Mouse (Mus musculus) intestine, embryonic 16.5 days (tissue): ENCODE results near the gene Cfdp1. TPM values are rescaled to one million over a fixed set of nuclear protein-coding genes. Genes with fewer than 3 reads are reported as not detected.
A peak's percentile ranks its signal among the peaks of the same experiment; 100 is the strongest.

Experiments used
- ATAC-seq: fragments of 200-750 bp; cut with Nextera tagmentation; 2 replicates; pipeline ENCODE4 v1.8.0; 2017; ENCODE audit warnings: moderate TSS enrichment, moderate library complexity
- H3K27ac ChIP-seq: fragments of 300-500 bp; sonication (generic); 2 replicates; pipeline ENCODE4 v1.5.1; 2014; ENCODE audit warnings: mild to moderate bottlenecking, low read length
- H3K27me3 ChIP-seq: fragments of 300-500 bp; sonication (generic); replicated peaks from 2 replicates; pipeline ENCODE4 v1.6.1; 2014; ENCODE audit warnings: low read length, control low read depth, mixed read lengths; ENCODE audit not compliant: control insufficient read depth, insufficient read depth
- H3K36me3 ChIP-seq: fragments of 300-500 bp; sonication (generic); 2 replicates; pipeline ENCODE4 v1.6.1; 2014; ENCODE audit warnings: low read length, control low read depth; ENCODE audit not compliant: control insufficient read depth, insufficient read depth
- H3K4me1 ChIP-seq: fragments of 300-500 bp; sonication (generic); 2 replicates; pipeline ENCODE4 v1.6.1; 2014; ENCODE audit warnings: low read length, control low read depth, mixed read lengths; ENCODE audit not compliant: control insufficient read depth, insufficient read depth
- H3K4me2 ChIP-seq: fragments of 300-500 bp; sonication (generic); 2 replicates; pipeline ENCODE4 v1.6.1; 2014; ENCODE audit warnings: low read depth, low read length, control low read depth
- H3K4me3 ChIP-seq: fragments of 300-500 bp; sonication (generic); 2 replicates; pipeline ENCODE4 v1.5.1; 2014; ENCODE audit warnings: mild to moderate bottlenecking, low read length
- H3K9ac ChIP-seq: fragments of 300-500 bp; sonication (generic); 2 replicates; pipeline ENCODE4 v1.6.1; 2014; ENCODE audit warnings: low read depth, low read length
- H3K9me3 ChIP-seq: fragments of 300-500 bp; sonication (generic); 2 replicates; pipeline ENCODE4 v1.6.1; 2016; ENCODE audit warnings: low read length, control low read depth; ENCODE audit not compliant: control insufficient read depth
- WGBS: fragments of 180-500 bp; shearing (Covaris S2); extraction: QIAGEN DNeasy Blood & Tissue Kit; methylation state at CpG from one replicate; pipeline ENCODE4 v1.1.7; 2014; 5-methylcytosine and 5-hydroxymethylcytosine counted together
- polyA plus RNA-seq: library from polyadenylated mRNA; unstranded; fragments of >200 nt; fragmentation: Nextera tagmentation; extraction: Ambion mirVana; gene quantifications from 2 replicates; pipeline ENCODE4 v1.2.1, GENCODE M21; 2015

Gene Cfdp1
- polyA plus RNA-seq, 1 experiment from 2014 or later, result 179 TPM

- H3K27me3 ChIP-seq, result peaks cover 21% of the 10 kb centered on the region
- H3K36me3 ChIP-seq, result no peaks in the 10 kb centered on the region
- ATAC-seq, result no peak
- no peak overlapping the region for H3K4me3 ChIP-seq
- WGBS, result 89% methylated on average over 1 of the region's 1 CpGs
- H3K27ac ChIP-seq, result no peak overlapping the region
- H3K4me1 ChIP-seq, result peaks cover 7% of the 10 kb centered on the region
- no peak overlapping the region for H3K4me2 ChIP-seq
- H3K9me3 ChIP-seq, result no peaks in the 10 kb centered on the region
- H3K9ac ChIP-seq, result no peak overlapping the region
These were observed 33.4 kb upstream of the Cfdp1 start for GRCm38 (mm10) chr8:111887479-111887878.

DNA sequence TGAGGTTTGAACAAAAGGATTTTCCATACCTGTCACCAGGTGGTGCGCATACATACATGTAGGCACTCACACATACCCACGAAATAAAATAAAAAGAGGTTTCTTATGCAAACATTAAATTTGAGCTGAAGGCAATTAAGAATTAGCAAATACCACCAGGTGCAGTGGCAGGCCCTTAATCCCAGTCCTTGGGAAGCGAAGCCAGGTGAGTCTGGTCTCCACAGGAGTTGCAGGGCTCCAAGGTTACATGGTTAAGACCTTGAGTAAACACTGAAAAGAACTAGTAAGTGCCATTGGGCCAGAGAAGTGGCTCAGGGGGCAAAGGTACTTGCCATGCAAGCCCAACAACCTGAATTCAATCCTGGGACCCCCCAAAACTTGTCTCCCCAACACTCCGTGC is 29.5 kb upstream of the Cfdp1 start:
- no peaks in the 10 kb centered on the region; the same call in 1 of the 2 replicates for H3K4me1 ChIP-seq
- no peak overlapping the region for H3K27ac ChIP-seq
- H3K9ac ChIP-seq, result no peak overlapping the region
- no peak overlapping the region for H3K4me2 ChIP-seq
- no peaks in the 10 kb centered on the region for H3K27me3 ChIP-seq
- ATAC-seq, result 0 out of 2 replicates have a peak, but pooled peaks have one; percentile 36
- no peaks in the 10 kb centered on the region for H3K9me3 ChIP-seq
- no peak overlapping the region for H3K4me3 ChIP-seq
- H3K36me3 ChIP-seq, result no peaks in the 10 kb centered on the region
- WGBS, result 76% methylated on average over 4 of the region's 4 CpGs

DNA sequence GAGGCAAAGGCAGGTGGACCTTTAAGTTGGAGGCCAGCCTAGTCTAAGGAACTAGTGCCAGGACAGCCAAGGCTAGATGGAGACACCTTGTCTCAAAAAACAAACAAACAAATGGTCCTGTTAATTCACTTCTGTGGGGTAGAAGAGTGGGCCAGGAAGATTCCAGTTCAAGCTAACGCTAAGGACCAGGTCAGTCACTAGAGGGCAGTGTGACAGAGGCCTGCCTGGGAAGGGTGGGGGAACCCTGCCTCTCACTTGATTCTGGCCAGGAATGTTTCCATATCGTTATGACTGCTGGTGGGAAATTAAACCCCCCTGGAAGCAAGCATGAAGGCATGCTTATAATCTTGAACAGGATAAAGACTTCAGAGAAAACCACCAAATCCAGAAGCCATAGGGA is 27.5 kb upstream of the Cfdp1 start:
- H3K4me1 ChIP-seq, result no peaks in the 10 kb centered on the region
- H3K4me2 ChIP-seq, result no peak overlapping the region
- no peaks in the 10 kb centered on the region for H3K36me3 ChIP-seq
- no peak overlapping the region for H3K9ac ChIP-seq
- H3K9me3 ChIP-seq, result no peaks in the 10 kb centered on the region
- 0% methylated on average over 2 of the region's 2 CpGs for WGBS
- H3K27ac ChIP-seq, result no peak overlapping the region
- no peak for ATAC-seq
- no peak overlapping the region for H3K4me3 ChIP-seq
- no peaks in the 10 kb centered on the region for H3K27me3 ChIP-seq

DNA sequence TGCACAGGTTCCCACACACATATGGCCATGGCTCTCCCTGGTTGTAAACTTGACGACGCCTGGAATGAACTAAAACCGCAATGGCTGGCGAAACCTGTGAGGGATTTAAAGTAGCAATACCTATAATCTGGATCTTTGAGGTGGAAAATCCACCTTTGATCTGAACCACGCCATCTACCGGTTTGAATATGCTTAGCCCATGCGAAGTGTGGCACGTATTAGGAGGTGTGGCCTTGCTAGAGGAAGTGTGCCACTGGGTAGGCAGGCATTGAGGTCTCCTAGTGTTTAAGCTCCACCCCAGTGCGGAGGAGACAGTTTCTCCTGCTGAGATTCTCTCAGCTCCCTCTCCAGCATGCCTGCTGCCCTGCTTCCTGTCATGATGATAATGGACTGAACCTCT is 23.6 kb upstream of the Cfdp1 start:
- no peaks in the 10 kb centered on the region for H3K36me3 ChIP-seq
- no peak overlapping the region for H3K9ac ChIP-seq
- no peak overlapping the region for H3K4me2 ChIP-seq
- H3K4me1 ChIP-seq, result peaks cover 4% of the 10 kb centered on the region
- H3K27me3 ChIP-seq, result no peaks in the 10 kb centered on the region
- H3K9me3 ChIP-seq, result no peaks in the 10 kb centered on the region
- no peak overlapping the region for H3K27ac ChIP-seq
- 69% methylated on average over 9 of the region's 9 CpGs for WGBS
- H3K4me3 ChIP-seq, result no peak overlapping the region
- ATAC-seq, result no peak

DNA sequence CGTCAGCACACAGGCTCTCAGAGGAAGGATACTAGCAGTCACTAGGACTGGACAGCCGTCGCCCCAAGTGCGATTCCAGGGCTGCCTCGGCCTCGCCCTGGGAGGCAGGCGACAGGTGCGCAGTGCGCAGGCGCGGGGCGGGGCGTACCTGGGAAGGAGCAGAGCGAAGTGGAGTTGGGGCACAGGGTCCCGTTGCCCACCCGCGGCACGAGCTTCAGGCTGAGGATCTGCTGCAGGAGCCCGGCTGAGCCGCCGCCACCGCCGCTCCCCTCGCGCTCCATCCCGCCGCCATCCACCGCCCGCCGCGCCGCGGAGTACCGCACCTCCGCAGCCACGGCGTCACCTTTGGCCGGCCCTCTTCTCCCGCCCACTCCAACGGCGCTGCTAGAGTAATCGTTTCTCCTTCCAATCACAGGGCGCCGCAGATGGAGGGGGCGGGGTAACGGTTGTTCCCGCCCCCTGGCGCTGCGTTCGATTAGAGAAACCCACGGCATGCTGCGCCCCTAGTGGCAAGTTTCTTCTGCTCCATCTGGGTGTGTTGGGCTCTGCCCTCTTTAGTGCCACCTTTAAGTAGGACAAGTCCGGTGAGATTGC is 22.4 kb upstream of the Cfdp1 start, which contains the start of gene Tmem170:
Tmem170 (minus strand) TSS at position 396 of the 594 bp plus-strand sequence.
- Histone ChIP-seq H3K27ac (peak within 1 kb of the TSS; percentile 94), H3K9ac (peak within 1 kb of the TSS; percentile 84), H3K4me3 (peak within 1 kb of the TSS; percentile 80), H3K4me1 (peaks cover 4% of the 10 kb centered on the region), H3K4me2 (peak within 1 kb of the TSS; percentile 81), H3K9me3 (no peaks in the 10 kb centered on the region), H3K36me3 (no peaks in the 10 kb centered on the region), H3K27me3 (no peaks in the 10 kb centered on the region)
- peak; percentile 99 for ATAC-seq
- under 1% methylated on average over 43 of the region's 53 CpGs for WGBS

- peak; percentile 47 for ATAC-seq
- 5% methylated on average over 9 of the region's 9 CpGs for WGBS
- H3K27me3 ChIP-seq, result no peaks in the 10 kb centered on the region
- peak overlapping the region; percentile 84 for H3K9ac ChIP-seq
- H3K4me3 ChIP-seq, result peak overlapping the region; percentile 80
- H3K36me3 ChIP-seq, result no peaks in the 10 kb centered on the region
- H3K4me2 ChIP-seq, result peak overlapping the region; percentile 81
- peaks cover 4% of the 10 kb centered on the region for H3K4me1 ChIP-seq
- H3K27ac ChIP-seq, result peak overlapping the region; percentile 94
- no peaks in the 10 kb centered on the region for H3K9me3 ChIP-seq
These were observed 21.7 kb upstream of the Cfdp1 start for GRCm38 (mm10) chr8:111875758-111876157.

GRCm38 (mm10) chr8:111871278-111871677 is 17.2 kb upstream of the Cfdp1 start:
- Histone ChIP-seq H3K9me3 (no peaks in the 10 kb centered on the region), H3K4me3 (no peak overlapping the region), H3K36me3 (no peaks in the 10 kb centered on the region; the same call in 1 of the 2 replicates), H3K27ac (no peak overlapping the region), H3K27me3 (no peaks in the 10 kb centered on the region), H3K9ac (no peak overlapping the region), H3K4me2 (no peak overlapping the region), H3K4me1 (peaks cover 4% of the 10 kb centered on the region)
- 83% methylated on average over 3 of the region's 3 CpGs for WGBS
- no peak for ATAC-seq

DNA sequence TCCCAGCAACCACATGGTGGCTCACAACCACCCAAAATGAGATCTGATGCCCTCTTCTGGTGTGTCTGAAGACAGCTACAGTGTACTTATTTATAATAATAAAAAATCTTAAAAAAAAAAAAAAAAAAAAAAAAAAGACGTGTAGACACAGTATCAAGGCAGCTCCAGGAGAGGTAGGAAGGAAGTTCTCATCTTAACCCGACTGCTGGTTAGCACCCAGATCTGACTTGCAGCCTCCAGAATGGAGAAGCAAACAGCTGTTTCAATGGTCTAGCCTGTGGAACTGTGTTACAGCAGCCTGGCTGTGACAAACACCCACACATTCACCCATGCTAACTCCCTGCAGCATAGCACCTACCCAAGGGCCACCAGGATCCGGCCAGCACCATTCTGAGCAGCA is 16.3 kb upstream of the Cfdp1 start:
- Histone ChIP-seq H3K9me3 (no peaks in the 10 kb centered on the region), H3K27ac (no peak overlapping the region), H3K4me1 (peaks cover 3% of the 10 kb centered on the region; the same call in 1 of the 2 replicates), H3K4me2 (no peak overlapping the region), H3K4me3 (no peak overlapping the region), H3K9ac (no peak overlapping the region), H3K27me3 (no peaks in the 10 kb centered on the region), H3K36me3 (no peaks in the 10 kb centered on the region; the same call in 1 of the 2 replicates)
- no peak for ATAC-seq
- WGBS, result 84% methylated on average over 3 of the region's 3 CpGs

DNA sequence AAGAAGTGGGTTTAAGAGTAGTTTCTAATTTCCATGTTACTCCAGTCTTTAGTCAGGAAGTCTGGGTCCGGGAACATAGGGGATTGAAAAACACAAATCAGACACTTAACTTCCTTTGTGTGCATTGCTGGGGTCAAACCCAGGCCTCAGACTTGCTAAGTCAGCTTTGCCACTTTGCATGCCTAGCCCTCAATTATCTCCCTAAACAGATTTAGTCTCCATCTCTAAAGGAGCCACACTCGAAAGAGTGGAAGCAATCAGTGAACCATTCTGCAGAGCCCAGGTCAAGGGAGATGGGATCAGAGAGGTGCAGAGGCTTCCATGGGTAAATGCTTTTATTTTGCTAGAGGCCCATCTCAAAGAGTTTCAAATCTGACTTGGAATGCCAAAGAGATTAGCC is 14.6 kb upstream of the Cfdp1 start:
- Histone ChIP-seq H3K36me3 (no peaks in the 10 kb centered on the region; the same call in 1 of the 2 replicates), H3K4me2 (no peak overlapping the region), H3K4me1 (peaks cover 4% of the 10 kb centered on the region; the same call in 1 of the 2 replicates), H3K4me3 (no peak overlapping the region), H3K9me3 (no peaks in the 10 kb centered on the region), H3K27me3 (no peaks in the 10 kb centered on the region), H3K9ac (no peak overlapping the region), H3K27ac (no peak overlapping the region)
- ATAC-seq, result no peak
- WGBS, result 52% methylated on average over 2 of the region's 2 CpGs

GRCm38 (mm10) chr8:111865857-111866256 is 11.8 kb upstream of the Cfdp1 start:
- no peaks in the 10 kb centered on the region; the same call in 1 of the 2 replicates for H3K36me3 ChIP-seq
- no peak overlapping the region for H3K9ac ChIP-seq
- H3K9me3 ChIP-seq, result no peaks in the 10 kb centered on the region
- H3K4me1 ChIP-seq, result peaks cover 4% of the 10 kb centered on the region; the same call in 1 of the 2 replicates
- ATAC-seq, result no peak
- whole genome bisulfite sequencing, result 80% methylated on average over 6 of the region's 6 CpGs
- no peaks in the 10 kb centered on the region for H3K27me3 ChIP-seq
- H3K4me3 ChIP-seq, result no peak overlapping the region
- H3K27ac ChIP-seq, result no peak overlapping the region
- H3K4me2 ChIP-seq, result no peak overlapping the region
